In the genomic region with DNA sequence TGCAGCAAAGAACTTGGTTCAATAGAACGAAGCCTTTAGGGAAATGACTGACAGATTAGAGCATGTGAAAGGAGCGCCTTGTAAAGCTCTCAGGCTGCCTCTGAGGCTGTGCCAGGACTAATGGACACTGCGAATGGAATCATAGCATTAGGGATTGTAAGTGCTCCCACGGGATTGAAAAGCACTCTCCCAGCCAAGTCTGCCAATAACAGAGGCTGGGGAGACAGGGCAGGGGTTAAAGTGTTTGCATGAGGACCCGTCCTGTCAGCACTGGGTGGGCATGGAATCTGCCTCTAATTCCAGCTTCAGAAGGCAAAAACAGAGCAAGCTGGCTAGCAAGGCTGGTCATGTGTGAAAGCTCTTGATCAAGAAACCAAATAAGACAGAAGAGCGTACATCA, we compare ENCODE assay signal across 13 mouse cellular contexts. TPM values are rescaled to one million over a fixed set of nuclear protein-coding genes. Genes with fewer than 3 reads are reported as not detected.
A peak's percentile ranks its signal among the peaks of the same experiment; 100 is the strongest.
DNase-seq lines count a peak whose midpoint lies in the region; ATAC-seq lines count a peak whose summit lies in the region.
"Had no signal": no experiment of that assay in that cellular context is flagged by ENCODE, and none has a peak within 500 bp of the region (broad histone marks: within the 10 kb centered on the region; RNA-seq: fewer than 3 reads in every experiment).

No protein-coding gene starts in this region.

- no peak for DNase-seq in neural tube, embryonic 10.5 days (ENCODE audit: extremely low spot score, low spot score)
- DNase-seq in midbrain, embryonic 11.5 days (ENCODE audit: low spot score, missing footprints) = peak; percentile 82
- no peak for DNase-seq in gastrocnemius, adult 18-20 months (ENCODE audit: low spot score)
- DNase-seq in left cerebral cortex, adult 18-20 months (ENCODE audit: low spot score in 2 of 2) = no peak
- no peak for DNase-seq in cerebellum, adult 8-10 months
- DNase-seq: cerebellum, postnatal 36 days; right cerebral cortex, adult 18-20 months; thymus, postnatal 4 days had no signal

- 59% methylated on average over 6 of the region's 6 CpGs for WGBS in neural tube, embryonic 12.5 days
- WGBS in forebrain, embryonic 16.5 days = 7% methylated on average over 6 of the region's 6 CpGs
- 55% methylated on average over 6 of the region's 6 CpGs for WGBS in midbrain, embryonic 11.5 days

- ATAC-seq in neural tube, embryonic 12.5 days (ENCODE audit: low FRiP score, low read depth) = no peak
- ATAC-seq in forebrain, embryonic 16.5 days = peak; percentile 41
- ATAC-seq in midbrain, embryonic 11.5 days (ENCODE audit: low FRiP score) = no peak

- 0 out of 2 replicates have a peak overlapping the region, but pooled peaks have one; percentile 10 for H3K4me2 ChIP-seq in neural tube, embryonic 12.5 days (replicated peaks)
- peak overlapping the region; percentile 21 for H3K4me2 ChIP-seq in forebrain, embryonic 16.5 days (ENCODE audit: low read length)
- H3K4me2 ChIP-seq in midbrain, embryonic 11.5 days = 0 out of 2 replicates have a peak overlapping the region, but pooled peaks have one; percentile 15
- H3K4me2 ChIP-seq: lung, embryonic 15.5 days had no signal

- no peaks in the 10 kb centered on the region for H3K27me3 ChIP-seq in neural tube, embryonic 12.5 days (replicated peaks)
- no peaks in the 10 kb centered on the region for H3K27me3 ChIP-seq in forebrain, embryonic 16.5 days (replicated peaks; ENCODE audit: control insufficient read depth, insufficient read depth, low read length)
- no peaks in the 10 kb centered on the region for H3K27me3 ChIP-seq in midbrain, embryonic 11.5 days (ENCODE audit: control insufficient read depth, insufficient read depth, low read length)
- H3K27me3 ChIP-seq: CH12.LX; lung, embryonic 15.5 days had no signal

- H3K27ac ChIP-seq in neural tube, embryonic 12.5 days = no peak overlapping the region
- H3K27ac ChIP-seq in forebrain, embryonic 16.5 days (ENCODE audit: low read length) = peak overlapping the region; percentile 66
- H3K27ac ChIP-seq in midbrain, embryonic 11.5 days (ENCODE audit: low read depth, low read length) = no peak overlapping the region
- H3K27ac ChIP-seq: kidney, postnatal 0 days; lung, embryonic 15.5 days had no signal

- peaks cover 5% of the 10 kb centered on the region for H3K4me1 ChIP-seq in neural tube, embryonic 12.5 days
- H3K4me1 ChIP-seq in forebrain, embryonic 16.5 days (replicated peaks; ENCODE audit: control insufficient read depth, insufficient read depth, low read length) = peaks cover 31% of the 10 kb centered on the region
- H3K4me1 ChIP-seq in midbrain, embryonic 11.5 days (ENCODE audit: control insufficient read depth, insufficient read depth, low read length) = peaks cover 31% of the 10 kb centered on the region

- H3K9ac ChIP-seq in neural tube, embryonic 12.5 days = 0 out of 2 replicates have a peak overlapping the region, but pooled peaks have one; percentile 17
- H3K9ac ChIP-seq in forebrain, embryonic 16.5 days (replicated peaks; ENCODE audit: low read depth, low read length) = 0 out of 2 replicates have a peak overlapping the region, but pooled peaks have one; percentile 10
- H3K9ac ChIP-seq in midbrain, embryonic 11.5 days (ENCODE audit: low read length) = no peak overlapping the region
- H3K9ac ChIP-seq: lung, embryonic 15.5 days had no signal

- H3K4me3 ChIP-seq in neural tube, embryonic 12.5 days = no peak overlapping the region
- H3K4me3 ChIP-seq in forebrain, embryonic 16.5 days (replicated peaks; ENCODE audit: low read length) = no peak overlapping the region
- H3K4me3 ChIP-seq in midbrain, embryonic 11.5 days (ENCODE audit: low read depth, low read length) = no peak overlapping the region
- H3K4me3 ChIP-seq: lung, embryonic 15.5 days had no signal

- H3K36me3 ChIP-seq in neural tube, embryonic 12.5 days = peaks cover 13% of the 10 kb centered on the region
- peaks cover 11% of the 10 kb centered on the region for H3K36me3 ChIP-seq in forebrain, embryonic 16.5 days (ENCODE audit: control insufficient read depth, insufficient read depth)
- peaks cover 16% of the 10 kb centered on the region for H3K36me3 ChIP-seq in midbrain, embryonic 11.5 days (ENCODE audit: control insufficient read depth, insufficient read depth, low read length)

- no peaks in the 10 kb centered on the region for H3K9me3 ChIP-seq in neural tube, embryonic 12.5 days
- H3K9me3 ChIP-seq in forebrain, embryonic 16.5 days (ENCODE audit: control insufficient read depth, low read length) = no peaks in the 10 kb centered on the region
- no peaks in the 10 kb centered on the region for H3K9me3 ChIP-seq in midbrain, embryonic 11.5 days (ENCODE audit: control insufficient read depth, low read length)
- H3K9me3 ChIP-seq: lung, embryonic 15.5 days had no signal

RNA-seq across cellular contexts. Expression of gene Dyrk3, which starts 3.9 kb away (rescaled TPM):
- 12.4 and 14.8 TPM in 2 replicates for polyA plus RNA-seq in neural tube, embryonic 12.5 days (2016; fragmentation: Nextera tagmentation; extraction: Ambion mirVana)
- 19.5 and 20.7 TPM in 2 replicates for polyA plus RNA-seq in forebrain, embryonic 16.5 days (2015; fragmentation: Nextera tagmentation; extraction: Ambion mirVana)
- 17.2 and 23.4 TPM in 2 replicates for polyA plus RNA-seq in midbrain, embryonic 11.5 days (2014; fragmentation: Nextera tagmentation; extraction: Ambion mirVana)
- not detected for total RNA-seq in gastrocnemius, adult 18-20 months (2021)
- 10 to 100 TPM; 14.9 to 16.7 TPM for total RNA-seq in left cerebral cortex, adult 18-20 months (2021)

RNA-seq across cellular contexts. Expression of gene Eif2d, which starts 18.8 kb away (rescaled TPM):
- 50.7 and 54.1 TPM in 2 replicates for polyA plus RNA-seq in neural tube, embryonic 12.5 days (2016; fragmentation: Nextera tagmentation; extraction: Ambion mirVana)
- polyA plus RNA-seq in forebrain, embryonic 16.5 days (2015; fragmentation: Nextera tagmentation; extraction: Ambion mirVana) = 64.1 and 64.4 TPM in 2 replicates
- polyA plus RNA-seq in midbrain, embryonic 11.5 days (2014; fragmentation: Nextera tagmentation; extraction: Ambion mirVana) = 55.7 and 56.7 TPM in 2 replicates
- 10 to 100 TPM; 25.8 to 28.9 TPM for total RNA-seq in gastrocnemius, adult 18-20 months (2021)
- 10 to 100 TPM; 35.0 to 37.5 TPM for total RNA-seq in left cerebral cortex, adult 18-20 months (2021)

RNA-seq across cellular contexts. Expression of gene Mapkapk2, which starts 36.6 kb away (rescaled TPM):
- polyA plus RNA-seq in neural tube, embryonic 12.5 days (2016; fragmentation: Nextera tagmentation; extraction: Ambion mirVana) = 44.2 and 46.8 TPM in 2 replicates
- 19.9 and 23.0 TPM in 2 replicates for polyA plus RNA-seq in forebrain, embryonic 16.5 days (2015; fragmentation: Nextera tagmentation; extraction: Ambion mirVana)
- 49.8 and 56.0 TPM in 2 replicates for polyA plus RNA-seq in midbrain, embryonic 11.5 days (2014; fragmentation: Nextera tagmentation; extraction: Ambion mirVana)
- 100 to 1,000 TPM; 217 to 250 TPM for total RNA-seq in gastrocnemius, adult 18-20 months (2021)
- 10 to 100 TPM; 35.8 to 37.2 TPM for total RNA-seq in left cerebral cortex, adult 18-20 months (2021)
